Mouse (Mus musculus): ENCODE results near the gene Spata32.

The Spata32 gene

DNA sequence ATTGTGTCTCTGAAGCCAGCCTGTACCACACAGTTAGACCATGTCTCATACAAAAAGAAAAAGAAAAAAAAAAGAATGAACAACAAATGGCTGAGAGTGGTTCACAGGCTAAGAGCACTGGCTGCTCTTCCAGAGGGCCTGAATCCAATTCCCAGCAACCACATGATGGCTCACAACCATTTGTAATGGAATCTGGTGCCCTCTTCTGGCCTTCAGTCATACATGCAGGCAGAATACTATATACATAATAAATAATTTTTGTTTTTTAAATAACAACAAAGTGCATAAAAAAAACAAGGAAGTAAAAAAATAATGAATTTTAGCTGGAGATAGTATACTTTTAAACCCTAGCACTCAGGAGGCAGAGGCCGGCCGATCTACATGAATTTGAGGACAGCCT lies 11.4 kb upstream of the Spata32 start:
- CTCF ChIA-PET: no interaction called here

GRCm38 (mm10) chr11:103223951-103224456 lies 5.8 kb upstream of the Spata32 start:
- CTCF ChIA-PET: interaction anchor here (0.5 to 2.4 kb wide), 9 partner anchors 9 to 492 kb away, joined by 3 to 13 read pairs (median 5); no protein-coding TSS in a partner anchor
- POLR2A ChIA-PET: interaction anchor here in 3 of 4 experiments (0.6 to 1.9 kb wide), 12 partner anchors 9 to 122 kb away, joined by 3 to 7 read pairs (median 3); partner anchors contain the start of genes Hexim1 (in 2 of the 3), Acbd4 (in 1 of the 3) and Plcd3 (in 1 of the 3)

More for the DNA sequence above, 11.4 kb upstream of the Spata32 start:
- POLR2A ChIA-PET: interaction anchor here in 1 of 4 experiments (1.8 to 2.0 kb wide), 2 partner anchors 17 to 114 kb away, joined by 5 to 10 read pairs; partner anchors contain the start of gene Hexim1

GRCm38 (mm10) chr11:103223444-103223843 lies 5.2 kb upstream of the Spata32 start:
- POLR2A ChIA-PET: interaction anchor here in 3 of 4 experiments (0.7 to 1.9 kb wide), 8 partner anchors 10 to 121 kb away, joined by 3 to 7 read pairs (median 4); partner anchors contain the start of genes Hexim1 (in 2 of the 3), Acbd4 (in 1 of the 3) and Plcd3 (in 1 of the 3)
- CTCF ChIA-PET: interaction anchor here (0.5 to 2.4 kb wide), 9 partner anchors 9 to 491 kb away, joined by 3 to 13 read pairs (median 4); no protein-coding TSS in a partner anchor

DNA sequence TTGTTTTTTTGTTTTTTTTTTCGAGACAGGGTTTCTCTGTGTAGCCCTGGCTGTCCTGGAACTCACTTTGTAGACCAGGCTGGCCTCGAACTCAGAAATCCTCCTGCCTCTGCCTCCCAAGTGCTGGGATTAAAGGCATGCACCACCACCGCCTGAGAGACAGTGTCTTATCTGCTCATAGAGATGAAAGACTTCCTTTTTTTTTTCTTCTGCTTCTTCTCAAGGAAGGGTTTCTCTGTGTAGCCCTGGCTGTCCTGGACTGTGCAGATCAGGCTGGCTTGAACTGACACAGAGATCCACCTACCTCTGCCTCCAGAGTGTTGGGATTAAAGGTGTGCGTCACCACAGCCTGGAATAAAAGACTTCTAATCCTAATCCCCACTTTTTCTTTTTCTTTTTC lies 4.5 kb upstream of the Spata32 start:
- ChIA-PET POLR2A (interaction anchor here in 1 of 4 experiments (0.9 kb wide), 1 partner anchor 109 kb away, joined by 3 read pairs; no protein-coding TSS in a partner anchor), CTCF (interaction anchor here in 3 of 4 experiments (0.6 to 2.4 kb wide), 3 partner anchors 10 to 334 kb away, joined by 3 to 13 read pairs (median 3); no protein-coding TSS in a partner anchor)

GRCm38 (mm10) chr11:103221437-103221836 lies 3.2 kb upstream of the Spata32 start:
- CTCF ChIA-PET: interaction anchor here in 2 of 4 experiments (0.7 to 1.7 kb wide), 2 partner anchors 11 kb away, joined by 3 to 4 read pairs; no protein-coding TSS in a partner anchor
- POLR2A ChIA-PET: interaction anchor here in 2 of 4 experiments (0.7 to 1.4 kb wide), 3 partner anchors 10 to 107 kb away, joined by 4 to 5 read pairs (median 5); no protein-coding TSS in a partner anchor

DNA sequence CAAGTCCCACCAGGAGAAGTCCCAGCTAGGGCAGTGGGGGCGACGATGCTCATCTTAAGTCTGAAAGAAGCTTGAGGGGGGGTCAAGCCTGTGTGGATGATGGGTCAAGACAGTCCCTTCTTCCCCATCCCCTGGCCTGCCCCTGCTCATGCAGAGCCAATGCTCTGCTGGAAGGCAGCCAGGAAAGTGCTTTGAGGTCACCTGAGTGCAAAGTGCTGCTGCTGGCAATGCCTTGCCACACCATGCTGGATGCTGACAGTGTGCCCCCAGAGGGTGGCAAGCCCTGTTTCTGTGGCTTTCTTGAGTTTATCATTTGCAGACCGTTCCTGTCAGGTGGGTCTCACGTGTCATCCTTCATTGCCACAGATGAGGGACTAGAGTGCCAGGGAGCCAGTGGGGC lies 1.8 kb upstream of the Spata32 start:
- POLR2A ChIA-PET: interaction anchor here in 2 of 4 experiments (1.3 to 1.6 kb wide), 2 partner anchors 9 to 17 kb away, joined by 3 to 4 read pairs; no protein-coding TSS in a partner anchor

GRCm38 (mm10) chr11:103219259-103219658 lies 1.0 kb upstream of the Spata32 start:
- ChIA-PET POLR2A (interaction anchor here in 3 of 4 experiments (0.6 to 1.6 kb wide), 4 partner anchors 18 to 139 kb away, joined by 3 to 5 read pairs (median 3); no protein-coding TSS in a partner anchor), CTCF (interaction anchor here in 1 of 4 experiments (0.5 kb wide), 1 partner anchor 326 kb away, joined by 3 read pairs; no protein-coding TSS in a partner anchor)

More for the DNA sequence above, 1.8 kb upstream of the Spata32 start:
- CTCF ChIA-PET: interaction anchor here in 1 of 4 experiments (1.7 kb wide), 1 partner anchor 13 kb away, joined by 4 read pairs; no protein-coding TSS in a partner anchor

DNA sequence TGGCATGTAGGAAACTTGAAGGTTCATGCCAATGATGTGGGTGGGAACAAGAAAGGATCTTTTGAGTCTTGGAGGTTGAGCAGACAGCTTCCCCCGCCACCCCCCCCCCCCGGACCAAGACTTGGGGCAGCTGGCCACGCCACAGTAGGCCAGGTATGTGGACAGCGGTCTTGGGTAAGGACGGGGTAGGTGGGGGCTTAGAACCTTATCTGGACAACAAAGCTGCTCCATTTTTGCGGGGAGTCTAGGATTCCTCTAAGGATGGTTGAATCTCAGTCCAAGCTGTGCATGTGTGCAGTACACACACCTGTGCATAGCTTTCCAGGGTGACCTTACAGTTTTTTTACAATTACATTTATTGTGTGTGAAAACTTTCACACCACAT lies 277 bp upstream of the Spata32 start:
- ChIA-PET POLR2A (interaction anchor here in 3 of 4 experiments (0.6 to 2.0 kb wide), 6 partner anchors 9 to 981 kb away, joined by 3 to 5 read pairs (median 4); partner anchors contain the start of gene Hexim1 (in 1 of the 3)), CTCF (interaction anchor here in 2 of 4 experiments (0.6 to 1.5 kb wide), 6 partner anchors 12 to 115 kb away, joined by 3 to 6 read pairs (median 4); no protein-coding TSS in a partner anchor)

DNA sequence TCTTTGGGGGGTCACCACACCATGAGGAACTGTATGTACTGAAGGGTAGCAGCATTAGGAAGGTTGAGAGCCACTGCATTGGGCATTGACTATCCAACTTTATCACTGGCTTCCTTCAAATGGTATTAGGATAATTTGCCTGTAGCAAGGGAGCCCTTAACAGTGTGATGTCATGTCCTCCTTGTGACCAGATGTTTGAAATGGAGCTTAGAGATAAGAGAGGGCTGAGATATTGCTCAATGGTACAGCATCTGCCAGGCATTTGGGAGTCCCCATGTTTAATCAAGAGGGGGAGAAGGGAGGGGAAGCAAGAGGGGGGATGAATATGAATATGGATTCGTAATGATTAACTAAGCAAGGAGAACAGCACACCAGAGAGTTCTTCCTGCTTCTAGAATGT lies 2.9 kb downstream of the Spata32 start:
- ChIA-PET CTCF (interaction anchor here in 2 of 4 experiments (0.5 to 0.7 kb wide), 2 partner anchors 196 to 487 kb away, joined by 3 to 5 read pairs; no protein-coding TSS in a partner anchor), POLR2A (interaction anchor here in 1 of 4 experiments (1.1 to 1.8 kb wide), 2 partner anchors 24 to 31 kb away, joined by 3 to 4 read pairs; no protein-coding TSS in a partner anchor)

DNA sequence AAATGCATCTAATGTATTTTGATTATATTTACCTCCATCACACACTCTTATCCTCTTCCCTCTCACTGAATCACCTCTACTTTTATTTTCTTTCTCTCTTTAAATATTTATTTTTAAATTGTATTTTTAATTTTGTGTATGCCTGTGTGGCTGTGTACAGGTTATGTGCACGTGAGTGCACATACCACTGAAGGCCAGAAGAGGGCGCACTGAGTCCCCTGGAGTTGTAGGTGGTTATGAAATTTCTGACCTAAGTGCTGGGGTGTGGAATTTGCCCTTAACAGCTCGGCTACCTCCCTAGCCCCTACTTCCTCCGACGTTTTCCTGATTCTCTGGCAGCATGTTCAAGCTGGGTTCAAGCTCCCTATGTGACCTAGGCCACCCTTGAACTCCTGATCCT lies 4.5 kb downstream of the Spata32 start:
- POLR2A ChIA-PET: interaction anchor here in 2 of 4 experiments (0.6 to 1.2 kb wide), 4 partner anchors 13 to 310 kb away, joined by 3 read pairs; partner anchors contain the start of gene Hexim1 (in 1 of the 2)

DNA sequence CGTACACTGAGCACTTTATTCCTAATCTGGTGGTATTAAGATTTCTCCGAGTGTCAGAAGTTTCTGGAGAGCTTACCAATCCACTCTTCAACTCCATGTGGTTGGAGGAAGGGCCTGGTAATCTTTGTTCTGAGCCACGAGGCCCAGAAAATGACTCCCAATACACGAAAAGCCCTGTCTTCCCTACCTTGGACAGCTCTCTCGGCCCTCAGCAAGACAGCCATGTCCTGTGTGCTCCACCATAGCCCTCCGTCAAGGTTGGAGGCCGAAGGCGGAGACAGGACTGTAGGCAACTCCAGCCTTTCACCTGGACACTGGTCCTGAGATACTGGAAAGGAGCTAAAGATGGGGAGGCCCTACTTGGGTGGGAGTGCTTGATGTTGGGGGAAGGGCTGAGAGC lies 7.9 kb downstream of the Spata32 start:
- CTCF ChIA-PET: interaction anchor here in 3 of 4 experiments (0.5 to 1.4 kb wide), 6 partner anchors 11 to 455 kb away, joined by 3 to 4 read pairs (median 3); no protein-coding TSS in a partner anchor
- POLR2A ChIA-PET: interaction anchor here in 3 of 4 experiments (0.9 to 1.5 kb wide), 8 partner anchors 10 to 169 kb away, joined by 3 to 4 read pairs (median 4); partner anchors contain the start of gene Hexim1 (in 2 of the 3)

More for the DNA sequence above, 4.5 kb downstream of the Spata32 start:
- CTCF ChIA-PET: interaction anchor here in 1 of 4 experiments (1.3 to 1.7 kb wide), 2 partner anchors 19 to 39 kb away, joined by 3 to 4 read pairs; no protein-coding TSS in a partner anchor

DNA sequence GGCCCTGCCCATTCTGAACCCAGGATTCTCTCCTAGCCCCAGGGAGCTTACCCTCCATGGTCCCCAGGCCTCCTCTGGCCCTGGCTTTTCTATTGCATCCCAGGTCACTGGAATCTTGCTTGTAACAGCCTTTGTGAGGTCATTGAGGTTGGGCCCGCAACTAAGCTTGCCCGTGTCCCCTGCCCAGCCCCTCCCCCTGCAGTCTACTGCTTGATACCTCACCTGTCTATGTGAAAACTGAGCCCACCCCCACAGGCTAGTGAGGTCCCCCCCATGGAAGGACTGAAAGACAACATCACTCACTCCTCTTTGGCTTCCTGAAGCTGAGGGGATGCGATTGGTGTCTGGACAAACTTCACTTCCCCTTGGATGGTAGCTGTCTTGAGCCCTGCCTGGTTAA lies 9.8 kb downstream of the Spata32 start, which contains the start of gene 1700023F06Rik:
TSS of gene 1700023F06Rik (minus strand) at position 101 of the 400 bp plus-strand sequence.
- ChIA-PET CTCF (interaction anchor here in 3 of 4 experiments (0.6 to 1.2 kb wide), 4 partner anchors 16 to 269 kb away, joined by 3 to 5 read pairs (median 4); no protein-coding TSS in a partner anchor), POLR2A (interaction anchor here in 2 of 4 experiments (0.6 to 1.4 kb wide), 4 partner anchors 28 to 75 kb away, joined by 3 read pairs; partner anchors contain the start of gene Map3k14 (in 1 of the 2))

- ChIA-PET POLR2A (interaction anchor here in 3 of 4 experiments (0.5 to 1.3 kb wide), 6 partner anchors 18 to 622 kb away, joined by 3 to 8 read pairs (median 4); partner anchors contain the start of gene Hexim1 (in 1 of the 3)), CTCF (no interaction called here)
Observed at GRCm38 (mm10) chr11:103206203-103206602, 12.0 kb downstream of the Spata32 start.

DNA sequence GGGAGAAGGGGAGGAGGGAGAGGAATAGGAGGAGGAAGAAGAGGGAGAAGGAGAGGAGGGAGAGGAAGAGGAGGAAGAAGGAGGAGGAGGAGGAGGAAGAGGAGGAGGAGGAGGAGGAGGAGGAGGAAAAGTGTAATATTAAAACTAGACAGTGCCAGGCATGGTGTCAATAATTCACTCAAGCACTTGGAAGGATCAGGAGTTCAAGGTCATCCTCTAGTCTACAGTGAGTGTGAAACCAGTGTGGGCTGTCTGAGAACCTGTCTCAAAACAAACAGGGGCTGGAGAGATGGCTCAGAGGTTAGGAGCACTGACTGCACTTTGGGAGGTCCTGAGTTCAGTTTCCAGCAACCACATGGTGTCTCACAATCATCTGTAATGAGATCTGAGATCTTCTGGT lies 15.9 kb downstream of the Spata32 start:
- ChIA-PET CTCF (interaction anchor here in 2 of 4 experiments (0.6 kb wide), 2 partner anchors 129 to 226 kb away, joined by 5 to 8 read pairs; no protein-coding TSS in a partner anchor), POLR2A (no interaction called here)

DNA sequence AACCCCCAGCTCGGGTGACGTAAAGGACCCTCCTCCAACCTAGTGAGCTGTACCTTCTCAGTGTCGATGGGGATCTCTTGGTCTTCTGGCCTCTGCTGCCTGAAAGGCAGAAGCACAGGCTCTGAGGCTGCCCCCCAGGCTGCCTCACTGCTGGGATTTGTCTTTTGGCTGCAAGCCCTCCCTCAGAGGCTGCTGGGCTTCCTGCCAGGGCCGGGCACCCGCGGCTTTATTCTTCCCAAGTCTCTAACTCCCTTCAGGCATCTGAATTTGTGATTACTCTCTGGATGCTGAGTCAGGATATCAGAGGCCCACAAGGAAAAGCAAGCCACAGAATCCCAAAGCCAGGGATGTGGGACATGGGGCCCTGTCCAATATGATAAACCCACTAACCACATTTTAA lies 16.6 kb downstream of the Spata32 start:
- POLR2A ChIA-PET: interaction anchor here in 1 of 4 experiments (0.6 kb wide), 1 partner anchor 35 kb away, joined by 3 read pairs; no protein-coding TSS in a partner anchor
- CTCF ChIA-PET: interaction anchor here in 1 of 4 experiments (0.6 kb wide), 1 partner anchor 130 kb away, joined by 5 read pairs; no protein-coding TSS in a partner anchor

GRCm38 (mm10) chr11:103198911-103199803 lies 19.1 kb downstream of the Spata32 start:
- POLR2A ChIA-PET: interaction anchor here in 3 of 4 experiments (0.5 to 2.1 kb wide), 31 partner anchors 10 to 379 kb away, joined by 3 to 15 read pairs (median 4); partner anchors contain the start of genes Hexim1 (in 3 of the 3), Dcakd (in 1 of the 3), Kif18b (in 1 of the 3) and Nmt1 (in 1 of the 3)
- CTCF ChIA-PET: interaction anchor here in 3 of 4 experiments (0.6 to 1.7 kb wide), 15 partner anchors 11 to 619 kb away, joined by 3 to 6 read pairs (median 3); no protein-coding TSS in a partner anchor

- POLR2A ChIA-PET: interaction anchor here in 2 of 4 experiments (0.6 to 2.1 kb wide), 11 partner anchors 10 to 214 kb away, joined by 3 to 15 read pairs (median 4); partner anchors contain the start of genes Hexim1 (in 2 of the 2) and Plekhm1 (in 1 of the 2)
Observed at GRCm38 (mm10) chr11:103198339-103198738, 19.9 kb downstream of the Spata32 start.

More at GRCm38 (mm10) chr11:103198339-103198738, 19.9 kb downstream of the Spata32 start:
- CTCF ChIA-PET: interaction anchor here in 3 of 4 experiments (0.6 to 1.7 kb wide), 7 partner anchors 12 to 270 kb away, joined by 3 to 6 read pairs (median 4); no protein-coding TSS in a partner anchor

Data from embryonic stem cell, embryonic (primary cell).